Mouse (Mus musculus) MEL (cell line): Measurements from ENCODE around the gene Adamts2. TPM values are rescaled to one million over a fixed set of nuclear protein-coding genes. Genes with fewer than 3 reads are reported as not detected.

Experiments
- DNase-seq: peaks from one replicate; pipeline ENCODE4 v3.0.0; 2011; ENCODE audit warnings: low read depth, low spot score
- H3K27ac ChIP-seq: 2 replicates; pipeline ENCODE4 v1.5.1; 2012; ENCODE audit warnings: low read depth, mild to moderate bottlenecking, control low read depth, low read length, moderate library complexity; ENCODE audit not compliant: control insufficient read depth
- H3K27me3 ChIP-seq, 2 experiments: fragments of 150-350 bp in 1 of 2; sonication (generic) in 1 of 2; 2 replicates each; pipeline ENCODE4 v1.6.1; 2012; ENCODE audit warnings: low read length in 2 of 2, mild to moderate bottlenecking in 2 of 2, improper control_type of control experiment in 1 of 2, moderate library complexity in 1 of 2; ENCODE audit not compliant: insufficient read depth in 2 of 2, control insufficient read depth in 1 of 2
- H3K36me3 ChIP-seq, 2 experiments: 2 replicates each; pipeline ENCODE4 v1.6.1; 2012 to 2014; ENCODE audit warnings: low read length in 2 of 2, improper control_type of control experiment in 1 of 2, inconsistent platforms in 1 of 2, mild to moderate bottlenecking in 1 of 2; ENCODE audit not compliant: insufficient read depth in 2 of 2, control insufficient read depth in 1 of 2
- H3K4me1 ChIP-seq, 2 experiments: fragments of 150-350 bp in 1 of 2; sonication (generic) in 1 of 2; 2 replicates each; pipeline ENCODE4 v1.6.1; 2012; ENCODE audit warnings: low read length in 2 of 2, improper control_type of control experiment in 1 of 2, mild to moderate bottlenecking in 1 of 2; ENCODE audit not compliant: insufficient read depth in 2 of 2, control insufficient read depth in 1 of 2
- H3K4me3 ChIP-seq, 2 experiments: fragments of 150-350 bp in 1 of 2; sonication (generic) in 1 of 2; 2 replicates each; pipeline ENCODE4 v1.5.1; 2012; ENCODE audit warnings: low read depth in 2 of 2, low read length in 2 of 2, mild to moderate bottlenecking in 2 of 2, moderate library complexity in 2 of 2, control low read depth in 1 of 2, improper control_type of control experiment in 1 of 2; ENCODE audit not compliant: control insufficient read depth in 1 of 2, insufficient read depth in 1 of 2
- H3K79me2 ChIP-seq: 2 replicates; pipeline ENCODE4 v1.6.1; 2012; ENCODE audit warnings: mild to moderate bottlenecking, low read length, moderate library complexity; ENCODE audit not compliant: control insufficient read depth, poor library complexity, insufficient read depth
- H3K9ac ChIP-seq: 2 replicates; pipeline ENCODE4 v1.6.1; 2012; ENCODE audit warnings: low read depth, mild to moderate bottlenecking, control low read depth, low read length, moderate library complexity; ENCODE audit not compliant: control insufficient read depth, poor library complexity, severe bottlenecking
- H3K9me3 ChIP-seq: fragments of 150-350 bp; sonication (generic); replicated peaks from 2 replicates; pipeline ENCODE4 v1.6.1; 2012; ENCODE audit warnings: mild to moderate bottlenecking, low read length, improper control_type of control experiment, moderate library complexity; ENCODE audit not compliant: insufficient read depth
- CHD2 ChIP-seq: IDR thresholded peaks from 2 replicates; pipeline ENCODE4 v1.6.1; 2011; ENCODE audit warnings: low read length, improper control_type of control experiment
- CTCF ChIP-seq, 3 experiments: IDR thresholded peaks in 2 of 3; conservative IDR thresholded peaks in 1 of 3; 2 replicates each; pipeline ENCODE4 v1.5.1; 2011 to 2012; ENCODE audit warnings: low read length in 3 of 3, low read depth in 2 of 3, mild to moderate bottlenecking in 2 of 3, improper control_type of control experiment in 1 of 3, inconsistent platforms in 1 of 3, mixed read lengths in 1 of 3, moderate library complexity in 1 of 3; ENCODE audit not compliant: control insufficient read depth in 1 of 3, insufficient read depth in 1 of 3, poor library complexity in 1 of 3, severe bottlenecking in 1 of 3
- E2F4 ChIP-seq: IDR thresholded peaks from 2 replicates; pipeline ENCODE4 v1.6.1; 2011; ENCODE audit warnings: low read depth, low read length, improper control_type of control experiment, borderline replicate concordance
- MAFK ChIP-seq: IDR thresholded peaks from 2 replicates; pipeline ENCODE4 v1.6.1; 2011; ENCODE audit warnings: low read depth, mild to moderate bottlenecking, low read length, improper control_type of control experiment, borderline replicate concordance
- MAX ChIP-seq: IDR thresholded peaks from 2 replicates; pipeline ENCODE4 v1.6.1; 2011; ENCODE audit warnings: low read length, improper control_type of control experiment
- MYC ChIP-seq: IDR thresholded peaks from 2 replicates; pipeline ENCODE4 v1.6.1; 2011; ENCODE audit warnings: low read depth, mild to moderate bottlenecking, low read length, improper control_type of control experiment, moderate library complexity
- NRF1 ChIP-seq: IDR thresholded peaks from 2 replicates; pipeline ENCODE4 v1.6.1; 2014; ENCODE audit warnings: low read depth, mild to moderate bottlenecking, inconsistent platforms, low read length, improper control_type of control experiment, moderate library complexity; ENCODE audit not compliant: poor library complexity, insufficient read depth, severe bottlenecking
- SIN3A ChIP-seq: IDR thresholded peaks from 2 replicates; pipeline ENCODE4 v1.6.1; 2012; ENCODE audit warnings: low read length, improper control_type of control experiment, inconsistent platforms
- TAL1 ChIP-seq: IDR thresholded peaks from 2 replicates; pipeline ENCODE4 v1.6.1; 2012; ENCODE audit warnings: mild to moderate bottlenecking, inconsistent platforms, low read length, moderate library complexity, mixed read lengths
- TBP ChIP-seq: IDR thresholded peaks from 2 replicates; pipeline ENCODE4 v1.8.0; 2011; ENCODE audit warnings: low read depth, low read length, improper control_type of control experiment
- TCF12 ChIP-seq: IDR thresholded peaks from 2 replicates; pipeline ENCODE4 v1.6.1; 2014; ENCODE audit warnings: low read depth, mild to moderate bottlenecking, inconsistent platforms, low read length, improper control_type of control experiment, moderate library complexity
- UBTF ChIP-seq: IDR thresholded peaks from 2 replicates; pipeline ENCODE4 v1.6.1; 2012; ENCODE audit warnings: low read depth, mild to moderate bottlenecking, inconsistent platforms, low read length, improper control_type of control experiment, moderate library complexity, borderline replicate concordance; ENCODE audit not compliant: insufficient read depth
- USF1 ChIP-seq: IDR thresholded peaks from 2 replicates; pipeline ENCODE4 v1.6.1; 2014; ENCODE audit warnings: low read depth, mild to moderate bottlenecking, inconsistent platforms, low read length, improper control_type of control experiment, moderate library complexity
- ZC3H11A ChIP-seq: IDR thresholded peaks from 2 replicates; pipeline ENCODE4 v1.6.1; 2012; ENCODE audit warnings: low read depth, mild to moderate bottlenecking, inconsistent platforms, low read length, improper control_type of control experiment
- polyA plus RNA-seq, 2 experiments: library from polyadenylated mRNA; stranded (reverse) in 1 of 2; unstranded in 1 of 2; fragments of >175 nt in 1 of 2; fragments of >200 nt in 1 of 2; gene quantifications; 2 replicates each; pipeline versions ENCODE4 v1.2.1 to v1.2.4; 2012; ENCODE audit warnings: low replicate concordance in 2 of 2, low read depth in 1 of 2; ENCODE audit not compliant: insufficient read length in 2 of 2, insufficient read depth in 1 of 2, missing spikeins in 1 of 2
- total RNA-seq: library from RNA; depleted of rRNA; stranded (reverse); fragments of 300-350 nt; gene quantifications from 2 replicates; pipeline ENCODE4 v1.2.3, GENCODE M21; 2012

The Adamts2 gene
- total and polyA plus RNA-seq, 3 experiments, result not detected

- no peak for DNase-seq
- Histone ChIP-seq H3K4me1 (no peaks in the 10 kb centered on the region), H3K27me3 (no peaks in the 10 kb centered on the region), H3K9ac (no peak overlapping the region), H3K79me2 (no peaks in the 10 kb centered on the region), H3K36me3 (no peaks in the 10 kb centered on the region), H3K27ac (no peak overlapping the region), H3K9me3 (no peaks in the 10 kb centered on the region), H3K4me3 (no peak overlapping the region)
- no peak for TF ChIP-seq SIN3A
- TF ChIP-seq TBP, result no peak
- TF ChIP-seq NRF1, result no peak
- no peak for TF ChIP-seq CTCF (IDR thresholded peaks at IDR 0.05 in 2 of 3, conservative IDR thresholded peaks at IDR 0.05 in 1 of 3; ENCODE audit: control insufficient read depth in 1 of 3, insufficient read depth in 1 of 3, low read depth in 2 of 3, low read length in 3 of 3, poor library complexity in 1 of 3, severe bottlenecking in 1 of 3)
- TF ChIP-seq TAL1, result no peak
- no peak for TF ChIP-seq MAX
These were observed 101.5 kb downstream of the Adamts2 start for GRCm38 (mm10) chr11:50703397-50703796.

GRCm38 (mm10) chr11:50704511-50704910 is 102.6 kb downstream of the Adamts2 start:
- Histone ChIP-seq H3K4me1 (no peaks in the 10 kb centered on the region), H3K27me3 (no peaks in the 10 kb centered on the region)

GRCm38 (mm10) chr11:50707259-50707658 is 105.4 kb downstream of the Adamts2 start:
- TF ChIP-seq CTCF (IDR thresholded peaks at IDR 0.05 in 2 of 3, conservative IDR thresholded peaks at IDR 0.05 in 1 of 3; ENCODE audit: control insufficient read depth in 1 of 3, insufficient read depth in 1 of 3, low read depth in 2 of 3, low read length in 3 of 3, poor library complexity in 1 of 3, severe bottlenecking in 1 of 3), result no peak
- TF ChIP-seq, all 39 proteins: peak for 0
- Histone ChIP-seq H3K36me3 (no peaks in the 10 kb centered on the region), H3K9me3 (no peaks in the 10 kb centered on the region), H3K9ac (no peak overlapping the region), H3K27me3 (no peaks in the 10 kb centered on the region), H3K4me1 (no peaks in the 10 kb centered on the region), H3K79me2 (no peaks in the 10 kb centered on the region), H3K4me3 (no peak overlapping the region), H3K27ac (no peak overlapping the region)
- no peak for DNase-seq

More at GRCm38 (mm10) chr11:50704511-50704910, 102.6 kb downstream of the Adamts2 start:
- H3K79me2 ChIP-seq, result no peaks in the 10 kb centered on the region
- no peaks in the 10 kb centered on the region for H3K36me3 ChIP-seq
- no peak for DNase-seq
- TF ChIP-seq MAFK, result no peak
- no peak for TF ChIP-seq E2F4
- no peak for TF ChIP-seq TCF12
- no peak for TF ChIP-seq MYC
- no peak for TF ChIP-seq ZC3H11A
- no peak for TF ChIP-seq UBTF
- TF ChIP-seq TBP, result no peak
- no peak for TF ChIP-seq CHD2
- no peak for TF ChIP-seq USF1
- TF ChIP-seq, all 39 proteins: peak for 0
- Histone ChIP-seq H3K4me3 (no peak overlapping the region), H3K27ac (no peak overlapping the region), H3K9me3 (no peaks in the 10 kb centered on the region), H3K9ac (no peak overlapping the region)
